Mouse (Mus musculus) spleen, postnatal 36 days (tissue): ENCODE results near the gene Gm11562.
"Not testable (repeated sequence)": the region's sequence is repeated elsewhere in the genome, so short reads cannot be mapped to it uniquely, and the experiment has no call there.

Experiments used
- DNase-seq, 2 experiments: peaks; one replicate each; pipeline ENCODE4 v3.0.0; 2022; ENCODE audit warnings: low spot score in 2 of 2, mixed read lengths in 1 of 2

The Gm11562 gene

DNA sequence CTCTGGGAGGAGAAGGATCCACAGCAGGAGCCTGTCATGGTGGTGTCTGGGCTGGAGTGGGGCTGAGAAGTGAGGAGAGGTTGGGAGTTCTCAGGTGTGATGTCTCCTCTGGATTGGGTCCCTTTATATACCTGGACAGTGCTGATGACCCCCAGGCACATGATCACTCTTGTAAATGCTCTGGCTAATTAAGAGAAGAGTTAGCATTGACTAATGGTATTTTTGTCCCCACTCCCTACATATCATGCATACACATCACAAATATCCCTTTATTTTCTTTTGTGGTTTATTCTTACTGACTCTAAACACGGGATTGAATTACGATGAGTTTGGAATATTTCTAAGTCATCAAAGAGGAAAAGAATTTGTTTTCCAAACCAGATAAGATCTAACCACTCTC, at the start of gene Gm11562:
TSS of gene Gm11562 (minus strand) at position 101 of the 400 bp plus-strand sequence.
- DNase-seq = no peak

DNA sequence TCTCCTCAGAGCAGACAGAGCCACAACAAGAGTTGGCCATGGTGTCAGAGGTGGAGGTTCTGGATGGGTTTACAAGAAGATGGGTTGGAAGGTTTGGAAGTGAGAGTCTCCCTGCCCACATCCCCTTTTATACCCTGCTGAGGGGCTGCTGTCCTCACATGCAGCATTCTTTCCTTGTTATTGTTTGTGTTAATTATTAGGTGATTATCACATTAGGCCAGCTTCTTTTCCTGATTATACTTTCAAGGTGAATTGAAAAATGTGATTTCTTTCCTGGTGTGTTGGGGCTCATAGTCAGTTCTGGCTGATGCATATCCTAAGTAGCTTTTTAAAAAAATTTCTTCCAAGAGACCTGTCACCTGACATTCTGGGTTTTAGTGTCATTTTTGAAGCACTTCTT, 45.6 kb upstream of the Gm11562 start, which contains the start of gene Krtap4-6:
TSS of gene Krtap4-6 (minus strand) at position 101 of the 400 bp plus-strand sequence.
- no peak for DNase-seq

DNA sequence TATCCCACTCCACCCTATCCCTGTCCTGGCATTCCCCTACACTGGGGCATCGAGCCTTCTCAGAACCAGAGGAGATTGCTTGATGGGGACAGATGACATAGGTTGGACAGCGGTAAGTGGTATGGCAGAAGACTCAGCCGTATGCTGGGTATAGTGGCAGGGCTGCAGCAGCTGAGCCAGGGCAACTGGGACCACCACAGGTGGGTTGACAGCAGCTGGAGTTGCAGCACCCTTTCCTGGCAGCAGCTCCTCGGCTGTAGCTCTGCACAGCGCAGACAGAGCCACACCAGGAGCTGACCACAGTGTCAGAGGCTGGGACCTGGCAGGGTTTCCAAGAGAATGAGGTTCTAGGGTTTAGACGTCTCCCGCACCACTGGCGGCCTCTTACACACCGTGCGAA, 42.6 kb upstream of the Gm11562 start:
- no peak for DNase-seq

- no peak for DNase-seq
Measured at GRCm38 (mm10) chr11:99659256-99659655, 39.0 kb upstream of the Gm11562 start.

DNA sequence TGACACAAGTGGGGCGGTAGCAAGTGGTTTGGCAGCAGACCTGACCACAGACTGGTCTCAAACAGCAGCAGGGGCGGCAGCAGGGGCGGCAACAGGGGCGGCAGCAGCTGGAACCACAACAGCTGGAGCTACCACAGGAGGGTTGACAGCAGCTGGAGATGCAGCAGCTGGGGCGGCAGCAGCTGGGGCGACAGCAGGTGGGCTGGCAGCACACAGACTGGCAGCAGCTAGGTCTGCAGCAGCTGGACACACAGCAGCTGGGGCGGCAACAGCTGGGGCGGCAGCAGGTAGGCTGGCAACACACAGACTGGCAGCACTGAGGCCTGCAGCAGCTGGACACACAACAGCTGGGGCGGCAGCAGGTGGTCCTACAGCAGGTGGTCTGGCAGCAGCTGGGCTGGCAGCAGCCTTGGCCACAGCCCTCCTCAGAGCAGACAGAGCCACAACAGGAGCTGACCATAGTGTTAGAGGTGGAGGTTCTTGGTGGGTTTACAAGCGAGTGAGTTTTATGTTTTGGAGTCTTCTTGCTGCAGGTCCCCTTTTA, 38.3 kb upstream of the Gm11562 start, which contains the start of gene Gm11563:
TSS of gene Gm11563 (minus strand) at position 494 of the 544 bp plus-strand sequence.
- not testable (repeated sequence) for DNase-seq

DNA sequence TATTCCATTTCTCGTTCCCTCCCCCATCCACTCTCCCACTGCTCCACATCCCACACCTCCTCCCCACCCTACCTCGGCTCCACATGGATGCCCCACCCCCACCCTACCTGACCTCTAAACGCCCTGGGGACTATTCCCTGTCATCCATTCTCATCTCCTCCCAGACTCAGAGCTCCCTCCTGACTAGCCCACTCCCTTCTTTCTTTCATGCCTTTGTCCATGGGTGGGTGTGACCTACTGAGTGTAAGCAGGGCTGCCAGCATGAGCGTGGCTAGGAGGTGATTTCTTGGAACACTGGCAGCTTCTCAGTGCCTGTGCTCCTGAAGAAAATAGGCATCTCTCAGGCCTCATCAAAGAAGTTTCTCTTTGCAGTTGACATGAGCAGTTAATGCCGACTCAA, 36.8 kb upstream of the Gm11562 start:
- no peak for DNase-seq

- DNase-seq = no peak
Measured at GRCm38 (mm10) chr11:99650136-99650535, 29.9 kb upstream of the Gm11562 start, which contains the start of gene Gm11555. TSS of gene Gm11555 (minus strand) at chr11:99650236.

GRCm38 (mm10) chr11:99646444-99646843, 26.2 kb upstream of the Gm11562 start:
- DNase-seq = no peak

GRCm38 (mm10) chr11:99644351-99644750, 24.1 kb upstream of the Gm11562 start:
- no peak for DNase-seq

DNA sequence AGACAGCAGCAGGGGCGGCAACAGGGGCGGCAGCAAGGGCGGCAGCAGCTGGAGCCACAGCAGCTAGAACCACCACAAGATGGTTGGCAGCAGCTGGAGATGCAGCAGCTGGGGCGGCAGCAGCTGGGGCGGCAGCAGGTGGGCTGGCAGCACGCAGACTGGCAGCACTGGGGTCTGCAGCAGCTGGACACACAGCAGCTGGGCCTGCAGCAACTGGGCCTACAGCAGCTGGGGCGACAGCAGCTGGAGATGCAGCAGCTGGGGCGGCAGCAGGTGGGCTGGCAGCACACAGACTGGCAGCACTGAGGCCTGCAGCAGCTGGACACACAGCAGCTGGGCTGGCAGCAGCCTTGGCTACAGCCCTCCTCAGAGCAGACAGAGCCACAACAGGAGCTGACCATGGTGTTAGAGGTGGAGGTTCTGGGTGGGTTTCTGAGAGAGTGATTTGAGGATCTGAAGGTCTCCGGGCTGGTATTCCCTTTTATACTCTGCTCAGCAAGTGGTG, 23.5 kb upstream of the Gm11562 start, which contains the start of gene Krtap4-7:
TSS of gene Krtap4-7 (minus strand) at position 455 of the 505 bp plus-strand sequence.
- not testable (repeated sequence) for DNase-seq

DNA sequence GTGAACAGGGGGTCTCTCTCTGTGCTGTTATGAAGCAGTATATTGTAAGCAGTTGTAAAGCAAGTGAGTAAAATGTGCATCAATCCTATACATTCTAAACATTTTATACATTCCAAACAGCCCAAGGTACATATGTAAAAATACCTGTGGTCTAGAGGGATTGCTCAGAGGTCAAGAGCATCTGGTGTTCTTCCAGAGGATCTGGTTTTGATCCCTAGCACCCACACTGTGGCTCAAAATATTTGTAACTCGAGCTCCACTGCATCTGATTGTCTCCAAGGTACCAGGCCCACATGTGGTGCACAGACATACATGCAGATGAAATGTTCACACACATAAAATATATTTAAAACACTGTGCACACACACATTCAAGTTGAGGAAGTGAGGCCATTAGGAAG, 20.7 kb upstream of the Gm11562 start:
- DNase-seq = no peak

DNA sequence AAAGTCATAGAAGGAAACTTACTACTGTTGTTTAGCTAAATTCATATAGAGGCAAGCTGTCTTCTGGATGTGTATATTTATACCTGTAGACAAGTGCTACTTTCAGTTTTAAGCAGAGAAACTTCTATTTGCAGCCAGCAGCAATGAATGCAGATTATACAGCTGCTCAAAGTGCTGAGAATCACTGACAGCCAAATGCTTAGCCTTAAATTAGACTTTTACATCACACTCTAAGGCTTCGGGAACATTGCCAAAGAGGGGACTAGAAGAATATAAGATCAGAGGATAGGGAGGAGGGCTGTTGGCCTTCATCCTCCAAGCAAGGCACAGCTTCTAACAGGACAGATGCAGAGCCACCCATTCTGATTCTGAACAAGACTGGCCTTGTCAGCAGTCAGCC, 16.9 kb upstream of the Gm11562 start:
- no peak for DNase-seq

DNA sequence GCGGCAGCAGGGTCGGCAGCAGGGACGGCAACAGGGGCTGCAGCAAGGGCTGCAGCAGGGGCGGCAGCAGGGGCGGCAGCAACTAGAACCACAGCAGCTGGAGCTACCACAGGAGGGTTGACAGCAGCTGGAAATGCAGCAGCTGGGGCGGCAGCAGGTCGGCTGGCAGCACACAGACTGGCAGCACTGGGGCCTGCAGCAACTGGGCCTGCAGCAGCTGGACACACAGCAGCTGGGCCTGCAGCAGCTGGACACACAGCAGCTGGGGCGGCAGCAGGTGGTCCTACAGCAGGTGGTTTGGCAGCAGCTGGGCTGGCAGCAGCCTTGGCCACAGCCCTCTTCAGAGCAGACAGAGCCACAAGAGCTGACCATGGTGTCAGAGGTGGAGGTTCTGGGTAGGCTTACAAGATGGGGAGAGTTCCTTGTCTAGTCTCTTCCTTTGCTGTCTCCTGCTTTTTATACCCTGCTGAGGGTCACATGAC, 14.5 kb upstream of the Gm11562 start, which contains the start of gene Krtap4-2:
TSS of gene Krtap4-2 (minus strand) at position 432 of the 482 bp plus-strand sequence.
- no peak for DNase-seq

- DNase-seq = no peak
Measured at GRCm38 (mm10) chr11:99633293-99633692, 13.1 kb upstream of the Gm11562 start.

- DNase-seq = no peak
Measured at GRCm38 (mm10) chr11:99630890-99631289, 10.7 kb upstream of the Gm11562 start.

- no peak for DNase-seq
Measured at GRCm38 (mm10) chr11:99628138-99628537, 7.9 kb upstream of the Gm11562 start, which contains the start of gene Krtap4-1. TSS of gene Krtap4-1 (minus strand) at chr11:99628238.

DNA sequence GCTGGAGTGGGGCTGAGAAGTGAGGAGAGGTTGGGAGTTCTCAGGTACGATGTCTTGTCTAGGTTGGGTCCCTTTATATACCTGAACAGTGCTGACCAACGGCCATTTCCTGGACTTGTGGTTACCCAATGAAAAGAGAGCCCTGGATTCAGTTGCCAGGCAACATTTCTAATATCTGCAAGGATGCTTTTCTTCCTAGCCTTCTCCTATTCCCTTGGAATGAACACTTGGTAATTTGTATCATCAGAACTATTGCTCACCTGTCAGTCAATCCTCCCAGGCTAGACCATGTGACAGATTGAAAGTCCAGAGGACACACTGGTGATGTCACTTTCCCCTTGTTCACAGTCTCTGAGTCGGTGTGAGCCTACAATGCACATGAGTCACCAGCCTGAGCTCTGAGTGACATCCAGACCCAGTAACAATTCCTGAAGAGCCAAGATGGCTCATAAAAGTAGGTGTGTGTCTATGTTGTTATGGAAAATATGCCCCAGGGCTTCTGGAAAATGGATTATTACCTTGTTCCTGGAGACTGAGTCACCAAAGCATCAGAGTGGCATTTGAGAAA, 5.4 kb downstream of the Gm11562 start, which contains the start of gene Krtap2-4:
TSS of gene Krtap2-4 (minus strand) at position 51 of the 568 bp plus-strand sequence.
- no peak for DNase-seq

DNA sequence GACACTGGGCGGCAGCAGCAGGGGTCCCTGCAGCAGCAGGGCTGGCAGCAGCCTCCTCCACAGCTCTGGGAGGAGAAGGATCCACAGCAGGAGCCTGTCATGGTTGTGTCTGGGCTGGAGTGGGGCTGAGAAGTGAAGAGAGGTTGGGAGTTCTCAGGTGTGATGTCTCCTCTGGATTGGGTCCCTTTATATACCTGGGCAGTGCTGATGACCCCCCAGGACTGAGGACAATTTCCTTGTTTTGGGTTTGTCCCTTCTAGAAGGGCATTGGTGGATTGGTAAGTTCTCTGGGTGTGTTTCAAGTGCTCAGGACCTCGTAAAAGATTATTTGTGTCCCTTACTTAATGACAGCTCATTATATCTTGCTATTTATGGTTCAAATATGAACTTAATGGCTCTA, 10.1 kb downstream of the Gm11562 start, which contains the start of gene Gm11937:
TSS of gene Gm11937 (minus strand) at position 101 of the 400 bp plus-strand sequence.
- DNase-seq = not testable (repeated sequence)

GRCm38 (mm10) chr11:99609126-99609525, 11.1 kb downstream of the Gm11562 start:
- no peak for DNase-seq

GRCm38 (mm10) chr11:99603208-99603607, 17.0 kb downstream of the Gm11562 start, which contains the start of gene Gm11938:
TSS of gene Gm11938 (minus strand) at chr11:99603308.
- not testable (repeated sequence) for DNase-seq

DNA sequence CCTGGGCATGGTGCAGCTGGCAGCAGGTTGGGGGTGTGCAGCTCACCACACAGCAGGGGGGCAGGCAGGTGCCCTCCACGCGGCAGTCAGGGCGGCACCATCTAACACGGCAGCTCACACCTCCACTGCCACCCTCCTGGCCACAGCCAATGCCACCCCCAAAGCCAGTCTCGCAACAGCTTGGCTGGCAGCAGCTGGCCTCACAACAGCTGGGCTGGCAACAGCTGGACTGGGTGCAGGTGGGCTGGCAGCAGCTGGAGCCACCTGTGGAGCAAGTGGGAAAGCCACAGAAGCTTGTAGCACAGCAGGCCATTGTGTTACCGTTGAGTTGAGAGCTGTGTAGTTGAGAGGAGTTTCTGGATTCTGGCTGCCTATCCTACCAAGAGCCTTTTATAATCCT, 22.5 kb downstream of the Gm11562 start, which contains the start of gene Krtap9-3:
TSS of gene Krtap9-3 (minus strand) at position 364 of the 400 bp plus-strand sequence.
- DNase-seq = not testable (repeated sequence)

DNA sequence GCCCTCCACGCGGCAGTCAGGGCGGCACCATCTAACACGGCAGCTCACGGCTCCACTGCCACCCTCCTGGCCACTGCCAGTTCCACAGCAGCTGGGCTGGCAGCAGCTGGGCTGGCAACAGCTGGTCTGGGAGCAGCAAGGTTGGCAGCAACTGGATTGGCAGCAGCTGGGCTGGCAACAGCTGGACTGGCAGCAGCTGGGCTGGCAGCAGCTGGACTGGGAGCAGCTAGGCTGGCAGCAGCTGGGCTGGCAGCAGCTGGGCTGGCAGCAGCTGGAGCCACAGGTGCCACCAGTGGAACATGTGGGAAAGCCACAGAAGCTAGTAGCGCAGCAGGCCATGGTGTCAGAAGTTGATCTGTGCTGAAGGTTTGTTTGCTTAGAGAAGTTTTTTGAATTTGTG, 29.3 kb downstream of the Gm11562 start, which contains the start of gene Krtap1-3:
TSS of gene Krtap1-3 (minus strand) at position 359 of the 400 bp plus-strand sequence.
- no peak for DNase-seq
